Mouse (Mus musculus) limb, embryonic 11.5 days (tissue): ENCODE measurements around the gene Dcp1b. TPM values are rescaled to one million over a fixed set of nuclear protein-coding genes. Genes with fewer than 3 reads are reported as not detected.

Source experiments
- ATAC-seq: fragments of 200-750 bp; cut with Nextera tagmentation; 2 replicates; pipeline ENCODE4 v1.8.0; 2017; ENCODE audit warnings: low read depth; ENCODE audit not compliant: insufficient number of reproducible peaks, low FRiP score, low TSS enrichment
- DNase-seq: peaks from one replicate; pipeline ENCODE4 v3.0.0-alpha.2; 2015; ENCODE audit warnings: low spot score
- H3K27ac ChIP-seq: fragments of 300-500 bp; sonication (generic); replicated peaks from 2 replicates; pipeline ENCODE4 v1.5.1; 2014; ENCODE audit warnings: low read depth, mild to moderate bottlenecking, low read length
- H3K27me3 ChIP-seq: fragments of 300-500 bp; sonication (generic); 2 replicates; pipeline ENCODE4 v1.6.1; 2014; ENCODE audit warnings: mild to moderate bottlenecking, low read length, mixed read lengths; ENCODE audit not compliant: control insufficient read depth, insufficient read depth
- H3K36me3 ChIP-seq: fragments of 300-500 bp; sonication (generic); 2 replicates; pipeline ENCODE4 v1.6.1; 2014; ENCODE audit warnings: mild to moderate bottlenecking, low read length, moderate library complexity, mixed read lengths; ENCODE audit not compliant: control insufficient read depth, insufficient read depth
- H3K4me1 ChIP-seq: fragments of 300-500 bp; sonication (generic); 2 replicates; pipeline ENCODE4 v1.6.1; 2014; ENCODE audit warnings: low read length, mixed read lengths; ENCODE audit not compliant: control insufficient read depth, insufficient read depth
- H3K4me2 ChIP-seq: fragments of 300-500 bp; sonication (generic); 2 replicates; pipeline ENCODE4 v1.6.1; 2014; ENCODE audit warnings: low read depth, mild to moderate bottlenecking, moderate library complexity; ENCODE audit not compliant: severe bottlenecking
- H3K4me3 ChIP-seq: fragments of 300-500 bp; sonication (generic); 2 replicates; pipeline ENCODE4 v1.5.1; 2014; ENCODE audit warnings: low read depth, low read length
- H3K9ac ChIP-seq: fragments of 300-500 bp; sonication (generic); 2 replicates; pipeline ENCODE4 v1.6.1; 2014; ENCODE audit warnings: mild to moderate bottlenecking, low read length
- H3K9me3 ChIP-seq: fragments of 300-500 bp; sonication (generic); 2 replicates; pipeline ENCODE4 v1.6.1; 2016; ENCODE audit warnings: low read length; ENCODE audit not compliant: control insufficient read depth
- WGBS: fragments of 180-500 bp; shearing (Covaris S2); extraction: QIAGEN DNeasy Blood & Tissue Kit; methylation state at CpG from one replicate; pipeline ENCODE4 v1.1.7; 2014; 5-methylcytosine and 5-hydroxymethylcytosine counted together
- polyA plus RNA-seq: library from polyadenylated mRNA; unstranded; fragments of >200 nt; fragmentation: Nextera tagmentation; extraction: Ambion mirVana; gene quantifications from 2 replicates; pipeline ENCODE4 v1.2.1, GENCODE M21; 2014

Gene Dcp1b
- polyA plus RNA-seq, 1 experiment from 2014 or later: 7.9 TPM

GRCm38 (mm10) chr6:119228861-119229603 is 54.0 kb downstream of the Dcp1b start:
- H3K9ac ChIP-seq: no peak overlapping the region
- H3K4me1 ChIP-seq: no peaks in the 10 kb centered on the region
- no peak overlapping the region for H3K4me2 ChIP-seq
- ATAC-seq (no peak), DNase-seq (no peak)
- H3K27ac ChIP-seq: no peak overlapping the region
- H3K27me3 ChIP-seq: no peaks in the 10 kb centered on the region
- 76% methylated on average over 11 of the region's 11 CpGs for WGBS
- no peak overlapping the region for H3K4me3 ChIP-seq
- no peaks in the 10 kb centered on the region for H3K36me3 ChIP-seq
- no peaks in the 10 kb centered on the region for H3K9me3 ChIP-seq

- H3K27ac ChIP-seq: no peak overlapping the region
- no peak overlapping the region for H3K4me3 ChIP-seq
- H3K9ac ChIP-seq: no peak overlapping the region
- H3K27me3 ChIP-seq: no peaks in the 10 kb centered on the region
- no peaks in the 10 kb centered on the region for H3K9me3 ChIP-seq
- ATAC-seq: no peak
- no peaks in the 10 kb centered on the region for H3K36me3 ChIP-seq
- no peaks in the 10 kb centered on the region for H3K4me1 ChIP-seq
- no peak overlapping the region for H3K4me2 ChIP-seq
- peak; percentile 73 for DNase-seq
- 39% methylated on average over 3 of the region's 3 CpGs for WGBS
Measured at GRCm38 (mm10) chr6:119233066-119233465, 58.0 kb downstream of the Dcp1b start.

DNA sequence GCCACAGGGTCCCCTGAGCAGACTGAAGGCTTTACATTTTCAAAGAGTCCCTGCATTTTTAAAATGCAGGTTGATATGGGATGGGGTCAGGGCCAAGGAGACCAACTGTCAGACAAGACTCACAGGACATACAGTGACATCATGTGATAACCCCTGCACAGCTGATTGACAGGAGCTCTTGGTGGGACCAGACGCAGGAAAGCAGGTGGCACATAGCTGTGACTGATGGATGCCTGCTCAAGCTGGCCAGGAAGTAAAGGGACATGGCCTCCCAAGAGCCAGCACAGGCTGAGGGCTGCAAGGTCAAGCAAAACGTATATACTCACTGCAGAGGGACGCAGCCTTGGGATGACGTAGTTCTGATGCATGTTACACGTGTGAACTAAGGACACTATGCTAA is 60.4 kb downstream of the Dcp1b start:
- H3K36me3 ChIP-seq: no peaks in the 10 kb centered on the region
- no peak for DNase-seq
- no peak for ATAC-seq
- no peaks in the 10 kb centered on the region for H3K27me3 ChIP-seq
- 74% methylated on average over 5 of the region's 5 CpGs for WGBS
- H3K27ac ChIP-seq: no peak overlapping the region
- no peaks in the 10 kb centered on the region for H3K9me3 ChIP-seq
- no peak overlapping the region for H3K4me3 ChIP-seq
- H3K4me1 ChIP-seq: no peaks in the 10 kb centered on the region
- no peak overlapping the region for H3K9ac ChIP-seq
- no peak overlapping the region for H3K4me2 ChIP-seq

DNA sequence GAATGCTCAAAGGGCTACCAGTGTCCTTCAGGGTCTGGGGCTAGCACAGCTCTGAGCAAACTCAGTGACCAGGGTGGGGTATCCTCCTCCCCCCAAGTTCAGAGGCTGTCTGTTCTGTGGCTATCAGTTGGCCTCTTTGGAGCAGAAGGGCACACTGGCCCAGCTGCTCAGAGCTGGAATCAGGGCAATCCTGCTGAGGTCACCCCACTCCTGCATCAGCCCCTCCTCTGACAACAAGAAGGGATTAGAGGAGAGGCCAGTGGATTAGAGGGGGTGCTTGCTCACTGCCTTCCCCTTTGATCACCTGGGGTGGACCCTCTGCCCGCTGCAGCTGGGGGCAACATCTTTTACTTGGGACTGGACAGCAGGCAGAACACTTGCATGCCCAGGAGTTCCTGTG is 61.2 kb downstream of the Dcp1b start, which contains the start of gene Cacna2d4:
Gene Cacna2d4, plus strand, starts transcription at position 286 of the 400 bp plus-strand sequence.
- H3K27me3 ChIP-seq: no peaks in the 10 kb centered on the region
- DNase-seq (no peak), ATAC-seq (no peak)
- H3K4me1 ChIP-seq: no peaks in the 10 kb centered on the region
- no peak within 1 kb of the TSS for H3K9ac ChIP-seq
- H3K4me2 ChIP-seq: no peak within 1 kb of the TSS
- no peak within 1 kb of the TSS for H3K27ac ChIP-seq
- WGBS: 50% methylated on average over 1 of the region's 1 CpGs
- no peaks in the 10 kb centered on the region for H3K36me3 ChIP-seq
- no peaks in the 10 kb centered on the region for H3K9me3 ChIP-seq
- H3K4me3 ChIP-seq: no peak within 1 kb of the TSS

DNA sequence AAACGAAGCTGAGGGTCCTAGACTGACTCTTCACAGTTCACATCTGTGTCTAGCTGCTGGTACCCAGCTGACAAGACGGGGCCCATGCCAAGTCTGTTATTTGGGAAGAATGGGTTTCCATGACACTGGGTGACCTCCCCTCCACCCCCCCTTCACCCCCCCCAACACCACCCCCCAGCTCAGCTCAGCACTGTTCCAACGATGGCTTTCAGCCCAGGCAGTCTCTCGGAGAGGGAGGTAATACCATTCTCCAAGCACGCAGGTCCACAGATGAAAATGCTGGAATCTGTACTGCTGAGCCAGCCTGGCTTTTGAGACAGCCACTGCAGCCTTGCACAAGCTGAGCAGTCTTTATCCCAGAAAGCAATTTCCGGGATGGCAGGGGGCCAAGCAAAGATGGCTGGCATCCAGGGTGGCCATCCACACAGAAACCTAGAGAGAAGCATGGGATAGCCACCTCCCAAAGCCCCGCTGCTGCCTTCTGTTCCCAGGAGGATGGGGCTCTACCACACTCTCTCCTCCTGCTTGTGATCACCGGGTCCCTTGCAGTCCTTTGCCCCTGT is 62.5 kb downstream of the Dcp1b start:
- ATAC-seq (no peak), DNase-seq (no peak)
- WGBS: 72% methylated on average over 8 of the region's 8 CpGs

DNA sequence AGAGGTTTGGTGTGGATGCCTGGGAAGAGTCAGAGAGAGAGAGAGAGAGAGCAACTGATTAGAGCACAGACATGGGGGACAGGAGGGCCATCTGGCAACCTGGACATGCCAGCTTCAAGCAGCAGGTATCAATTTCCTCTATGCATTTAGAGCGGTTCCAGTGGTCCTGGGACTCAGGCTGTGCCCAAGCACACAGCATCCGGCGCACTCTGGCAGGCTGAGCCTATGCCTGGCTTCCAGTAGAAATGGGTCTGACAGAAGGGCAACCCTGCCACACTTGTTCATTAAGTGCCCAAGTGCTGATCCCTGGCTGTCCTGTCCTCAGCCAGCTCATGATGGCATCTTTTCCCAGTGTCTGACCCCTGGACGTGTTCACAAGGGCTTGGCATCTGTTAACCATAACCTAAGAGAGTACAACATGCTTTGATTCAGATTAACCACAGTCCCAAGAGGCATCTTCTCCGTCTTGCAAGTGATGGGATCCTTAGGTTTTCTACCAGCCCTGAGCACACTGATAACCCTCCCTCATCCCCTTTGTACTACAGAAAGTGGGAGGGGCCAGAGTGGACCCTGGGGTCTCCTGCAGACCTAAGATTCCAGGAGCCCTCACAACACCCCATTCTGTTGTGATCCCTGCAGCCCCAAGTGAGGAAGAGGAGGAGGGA is 64.4 kb downstream of the Dcp1b start:
- Histone ChIP-seq H3K9me3 (no peaks in the 10 kb centered on the region), H3K4me3 (no peak overlapping the region), H3K27me3 (no peaks in the 10 kb centered on the region), H3K4me2 (no peak overlapping the region), H3K4me1 (no peaks in the 10 kb centered on the region), H3K9ac (no peak overlapping the region), H3K36me3 (no peaks in the 10 kb centered on the region), H3K27ac (no peak overlapping the region)
- DNase-seq (no peak), ATAC-seq (no peak)
- 85% methylated on average over 5 of the region's 5 CpGs for WGBS

More for the DNA sequence above, 62.5 kb downstream of the Dcp1b start:
- Histone ChIP-seq H3K27me3 (no peaks in the 10 kb centered on the region), H3K4me3 (no peak overlapping the region), H3K27ac (no peak overlapping the region), H3K4me2 (no peak overlapping the region), H3K9ac (no peak overlapping the region), H3K36me3 (no peaks in the 10 kb centered on the region), H3K4me1 (no peaks in the 10 kb centered on the region), H3K9me3 (no peaks in the 10 kb centered on the region)

GRCm38 (mm10) chr6:119240256-119240655 is 65.2 kb downstream of the Dcp1b start:
- no peak for ATAC-seq
- Histone ChIP-seq H3K4me2 (no peak overlapping the region), H3K9ac (no peak overlapping the region), H3K36me3 (no peaks in the 10 kb centered on the region), H3K4me1 (no peaks in the 10 kb centered on the region), H3K9me3 (no peaks in the 10 kb centered on the region), H3K4me3 (no peak overlapping the region), H3K27ac (no peak overlapping the region), H3K27me3 (no peaks in the 10 kb centered on the region)
- 84% methylated on average over 7 of the region's 7 CpGs for WGBS
- no peak for DNase-seq

DNA sequence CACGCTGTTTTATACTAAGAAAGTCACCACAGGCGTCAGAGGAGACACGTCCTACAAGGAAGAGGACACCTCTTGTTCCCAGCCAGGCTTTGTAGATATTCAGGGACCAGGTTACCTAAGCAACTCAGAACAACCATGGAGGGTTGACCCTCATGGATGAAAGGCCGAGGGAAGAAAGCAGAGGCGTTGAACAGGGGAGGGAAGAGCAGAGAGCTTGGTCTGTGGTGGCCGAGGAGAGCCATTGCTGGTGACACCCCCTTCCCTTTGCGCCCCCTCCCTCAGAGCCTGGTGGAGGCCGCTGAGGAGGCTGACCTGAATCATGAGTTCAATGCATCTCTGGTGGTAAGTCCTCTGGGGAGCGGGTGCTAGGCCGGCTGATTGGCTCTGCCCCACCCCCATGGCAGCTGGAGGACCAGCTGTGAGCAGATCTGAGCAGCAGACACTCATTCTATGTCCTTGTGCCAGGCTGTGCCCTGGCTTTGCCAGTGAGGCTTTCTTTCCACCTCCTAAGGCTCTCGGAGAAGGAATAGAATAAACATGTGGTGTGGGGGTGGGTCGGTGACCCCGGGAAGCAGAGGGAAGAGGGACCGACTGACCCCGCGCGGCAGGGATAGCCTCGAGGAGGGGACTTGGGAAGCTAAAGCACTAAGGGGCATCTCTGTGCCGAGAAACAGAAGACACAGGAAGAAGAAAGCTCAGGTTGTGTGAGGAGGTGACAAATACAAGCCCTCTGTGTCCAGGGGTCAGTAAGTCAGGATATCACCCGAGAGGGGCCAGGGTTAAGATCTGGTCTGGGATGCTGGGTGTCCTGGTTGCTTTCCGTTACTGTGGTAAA is 66.0 kb downstream of the Dcp1b start:
- Histone ChIP-seq H3K4me3 (no peak overlapping the region), H3K36me3 (no peaks in the 10 kb centered on the region), H3K9ac (no peak overlapping the region), H3K4me1 (no peaks in the 10 kb centered on the region), H3K27me3 (no peaks in the 10 kb centered on the region), H3K27ac (no peak overlapping the region), H3K4me2 (no peak overlapping the region), H3K9me3 (no peaks in the 10 kb centered on the region; the same call in 1 of the 2 replicates)
- ATAC-seq (no peak), DNase-seq (no peak)
- 52% methylated on average over 21 of the region's 21 CpGs for WGBS
